Mouse (Mus musculus) embryo, embryonic 9.5 days (tissue): ENCODE results near the gene Alox8.
A peak's percentile ranks its signal among the peaks of the same experiment; 100 is the strongest.

Experiments
- DNase-seq: peaks from one replicate; pipeline ENCODE4 v3.0.0-alpha.2; 2017; ENCODE audit errors: extremely low spot score

The Alox8 gene

DNA sequence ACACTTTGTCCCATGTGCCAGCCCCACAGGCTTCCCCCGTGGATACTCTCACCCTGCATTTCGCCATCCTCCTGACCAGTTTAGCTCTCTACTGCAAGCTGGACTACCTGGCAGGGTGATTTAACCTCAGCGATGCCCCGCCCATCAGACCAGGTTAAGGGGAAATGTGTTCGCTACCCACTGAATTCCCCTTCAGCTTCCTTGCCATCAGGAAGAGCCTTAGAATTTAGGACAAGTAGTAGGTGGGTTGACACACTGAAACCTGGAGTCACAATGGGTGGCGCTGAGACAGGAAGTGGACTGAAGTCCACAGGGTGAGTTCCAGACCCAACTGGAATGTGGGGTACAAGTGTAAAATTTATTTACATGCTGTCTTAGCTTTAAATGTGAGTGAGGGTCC is at the start of gene Alox8:
TSS of gene Alox8 (minus strand) at position 101 of the 400 bp plus-strand sequence.
- DNase-seq: no peak

- no peak for DNase-seq
Observed at GRCm38 (mm10) chr11:69245643-69246042, 48.0 kb upstream of the Alox8 start.

GRCm38 (mm10) chr11:69244911-69245310 is 47.3 kb upstream of the Alox8 start:
- DNase-seq: peak; percentile 49

- DNase-seq: peak; percentile 15
Observed at GRCm38 (mm10) chr11:69236926-69237260, 39.2 kb upstream of the Alox8 start, which contains the start of gene Gucy2e. Gene Gucy2e, minus strand, starts transcription at chr11:69237036.

GRCm38 (mm10) chr11:69236061-69236925 is 38.6 kb upstream of the Alox8 start:
- peak; percentile 31 for DNase-seq

DNA sequence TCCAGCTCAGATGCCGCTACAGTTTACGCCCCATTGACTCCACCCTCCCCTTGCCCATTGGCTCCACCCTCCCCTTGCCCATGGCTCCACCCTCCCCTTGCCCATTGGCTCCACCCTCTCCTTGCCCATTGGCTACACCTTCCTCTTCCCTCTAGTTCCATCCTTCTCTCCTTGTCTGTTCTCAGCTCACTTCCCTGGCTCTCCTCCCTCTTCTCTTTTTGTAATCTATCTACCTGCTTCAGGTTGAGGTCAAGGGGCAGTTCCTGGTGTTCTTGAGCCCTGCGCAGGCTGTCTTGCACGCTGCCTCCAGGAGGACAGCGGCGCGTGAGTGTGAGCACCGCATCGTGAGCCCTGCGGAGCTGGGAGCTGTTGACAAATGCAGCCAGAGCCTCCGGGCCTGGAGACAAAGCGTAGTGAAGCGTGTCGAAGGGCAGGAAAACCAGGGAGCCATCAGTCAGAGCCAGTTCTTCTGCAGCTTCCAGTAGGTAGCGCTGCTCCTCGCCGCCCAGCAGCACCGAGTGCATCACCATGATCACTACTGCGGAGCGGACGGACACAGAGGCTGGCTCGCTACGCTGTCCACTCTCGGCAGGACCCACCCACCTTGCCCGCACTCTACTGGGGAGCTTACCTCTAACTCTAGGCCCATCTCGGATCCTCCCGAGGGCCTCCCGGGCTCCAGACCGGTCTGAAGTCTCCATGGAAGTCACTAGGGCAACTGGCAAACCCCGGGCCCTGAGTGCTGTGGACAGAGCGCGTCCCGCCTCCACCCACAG is 37.8 kb upstream of the Alox8 start:
- peak; percentile 90 for DNase-seq

DNA sequence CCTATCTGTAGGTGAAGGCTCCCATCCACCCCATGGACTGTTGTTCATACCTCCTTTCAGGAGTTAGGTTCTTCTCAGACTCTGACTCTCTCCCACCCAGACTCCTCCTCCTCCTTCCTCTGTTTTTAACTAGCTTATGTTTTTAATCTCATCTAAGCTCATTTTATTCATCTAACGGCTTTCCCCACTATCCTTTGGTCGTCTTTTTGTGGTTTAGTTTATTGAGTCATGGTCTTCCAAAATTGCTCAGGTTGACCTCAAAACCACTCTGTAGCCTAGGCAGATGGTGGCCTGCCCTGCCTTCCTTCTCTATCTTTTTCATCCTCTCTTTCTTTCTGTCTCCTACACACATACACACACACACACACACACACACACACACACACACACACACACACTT is 35.5 kb upstream of the Alox8 start:
- DNase-seq: no peak

DNA sequence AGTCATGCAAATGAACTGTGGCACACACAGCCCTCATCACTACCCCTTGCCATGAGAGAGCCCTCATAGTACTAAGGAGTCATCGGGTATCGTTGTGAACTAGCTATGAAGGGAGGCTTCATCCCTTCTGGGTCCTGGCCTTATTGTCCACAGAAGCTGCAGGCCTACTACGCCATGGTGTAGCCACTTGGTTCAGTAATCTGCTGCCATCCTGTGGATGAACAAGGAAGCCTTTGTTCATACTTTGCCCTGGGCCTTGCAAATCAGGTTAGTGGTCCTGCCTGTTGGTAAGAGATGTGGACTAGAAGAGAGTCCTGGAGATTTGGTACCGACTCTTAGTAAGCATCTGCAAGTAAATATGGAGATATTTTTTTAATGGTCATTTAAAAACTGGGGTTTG is 32.8 kb upstream of the Alox8 start:
- DNase-seq: no peak

- no peak for DNase-seq
Observed at GRCm38 (mm10) chr11:69225715-69226114, 28.1 kb upstream of the Alox8 start.

DNA sequence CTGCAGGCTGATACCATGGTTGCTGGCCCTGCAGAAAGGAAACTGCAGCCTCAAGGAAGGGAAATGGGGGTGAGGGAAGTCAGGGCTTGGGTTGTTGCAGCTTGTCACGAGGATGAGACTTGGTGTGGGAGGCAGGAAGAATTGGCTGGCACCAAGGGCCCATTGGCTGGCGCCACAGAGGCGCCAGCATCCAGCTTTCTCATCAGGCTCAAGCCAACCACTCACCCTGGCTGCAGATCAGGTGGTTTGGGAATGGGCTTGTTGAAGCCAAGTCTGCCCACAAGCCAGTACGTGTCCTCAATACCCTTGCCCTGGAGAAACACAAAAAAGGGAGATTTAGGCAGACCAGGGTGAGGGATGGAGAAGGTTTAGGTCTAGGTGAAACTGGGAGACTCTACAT is 25.5 kb upstream of the Alox8 start:
- no peak for DNase-seq

DNA sequence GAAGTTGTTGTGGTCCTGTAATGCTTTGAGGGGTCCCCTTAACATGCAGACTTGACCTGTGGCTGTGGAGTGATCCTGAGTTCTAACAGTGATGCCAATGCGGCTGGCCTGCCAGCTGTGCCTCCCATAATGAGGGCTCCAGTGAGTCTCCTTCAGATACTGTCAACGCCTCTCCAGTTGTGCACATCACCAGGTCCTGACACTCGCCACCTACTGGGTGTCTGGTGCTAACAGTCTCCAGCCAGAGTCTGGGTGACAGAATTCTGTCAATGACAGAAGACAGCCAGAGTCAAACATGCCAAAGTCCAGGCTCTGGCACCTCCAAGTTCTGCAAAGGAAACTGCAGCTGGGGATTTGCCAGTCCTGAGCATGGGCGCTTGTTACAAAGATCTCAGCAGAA is 23.4 kb upstream of the Alox8 start:
- DNase-seq: no peak

- no peak for DNase-seq
Observed at GRCm38 (mm10) chr11:69218661-69219060, 21.0 kb upstream of the Alox8 start.

DNA sequence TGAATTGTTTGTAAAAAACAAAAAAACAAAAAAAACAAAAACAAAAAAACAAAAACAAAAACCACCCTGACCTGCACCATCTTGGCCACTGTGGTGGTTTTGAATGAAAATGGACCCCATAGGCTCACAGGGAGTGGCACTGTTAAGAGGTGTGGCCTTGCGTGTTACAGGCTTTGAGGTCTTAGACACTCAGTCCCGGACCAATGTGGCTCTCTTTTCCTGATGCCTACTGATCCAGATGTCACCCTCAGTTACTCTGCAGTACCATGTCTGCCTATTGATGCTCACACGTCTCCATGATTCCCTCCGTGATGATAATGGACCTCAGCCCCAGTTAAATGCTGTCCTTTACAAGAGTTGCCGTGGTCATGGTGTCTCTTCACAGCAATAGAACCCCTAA is 19.8 kb upstream of the Alox8 start:
- no peak for DNase-seq

DNA sequence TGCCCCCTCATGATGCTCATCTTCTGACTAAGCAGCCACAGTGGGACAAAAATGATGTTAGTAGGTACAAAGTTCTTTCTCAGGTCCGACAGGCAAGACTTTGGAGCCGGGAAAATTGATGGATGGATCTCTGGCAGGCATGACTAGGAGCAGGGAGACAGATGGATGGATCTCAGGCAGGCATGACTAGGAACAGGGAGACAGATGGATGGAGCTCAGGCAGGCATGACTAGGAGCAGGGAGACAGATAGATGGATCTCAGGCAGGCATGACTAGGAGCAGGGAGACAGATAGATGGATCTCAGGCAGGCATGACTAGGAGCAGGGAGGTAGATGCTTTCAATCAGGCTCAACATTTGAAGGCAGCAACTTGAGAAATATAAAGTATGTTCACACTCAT is 13.8 kb upstream of the Alox8 start:
- no peak for DNase-seq

DNA sequence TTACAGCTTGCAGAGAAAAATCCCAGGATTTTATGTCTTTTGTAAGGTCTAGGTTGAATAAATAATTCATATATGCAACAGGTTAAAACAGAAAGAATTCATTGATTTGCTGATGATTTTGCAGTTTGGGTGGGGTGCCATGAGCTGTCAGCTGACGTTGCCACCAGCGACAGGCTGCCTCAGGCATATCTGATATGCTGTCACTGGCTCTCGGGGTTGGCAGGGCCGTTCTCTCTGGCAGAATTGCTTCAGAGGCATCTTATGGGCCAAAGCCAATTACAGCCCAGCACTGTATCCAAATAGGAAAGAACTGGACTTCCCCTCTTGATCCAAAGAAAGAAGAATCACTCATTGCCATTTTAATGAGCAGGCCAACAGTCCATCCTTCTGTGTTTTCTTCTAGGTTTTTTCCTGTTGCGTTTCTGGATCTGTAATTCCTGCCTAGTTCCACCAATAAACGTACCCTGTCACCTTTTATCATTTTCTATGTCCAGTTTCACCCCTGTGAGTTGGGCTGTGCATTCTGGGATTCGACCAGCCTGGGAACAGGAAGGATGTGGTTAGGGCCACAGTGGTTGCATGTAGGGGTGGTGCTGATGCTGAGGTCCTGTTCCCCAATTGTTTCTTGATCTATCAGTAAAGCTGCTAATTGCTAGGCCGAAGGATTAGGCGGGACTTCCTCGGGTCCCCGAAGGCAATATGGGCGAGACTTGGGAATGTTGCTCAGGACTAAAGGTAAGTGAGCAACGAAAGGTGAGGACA is 5.0 kb upstream of the Alox8 start:
- no peak for DNase-seq

DNA sequence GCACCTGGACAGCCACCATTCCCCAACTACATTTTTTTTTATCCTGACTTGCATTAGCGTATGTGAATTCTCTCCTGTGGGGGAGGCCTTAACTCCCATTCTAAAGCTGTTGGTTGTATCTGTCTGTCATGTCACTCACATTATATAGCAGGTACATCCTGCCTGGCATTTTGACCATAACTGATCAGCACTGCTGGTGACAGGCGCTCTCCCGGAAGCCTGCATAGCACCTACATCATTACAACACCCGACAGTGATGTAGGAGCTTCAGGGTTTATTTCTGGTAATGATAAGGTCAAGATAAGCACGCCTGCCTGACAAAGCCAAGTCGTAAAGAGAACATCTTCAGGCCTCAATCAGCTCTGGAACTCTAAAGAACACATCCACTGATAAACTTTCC is 2.6 kb upstream of the Alox8 start:
- no peak for DNase-seq

- no peak for DNase-seq
Observed at GRCm38 (mm10) chr11:69199251-69199650, 1.6 kb upstream of the Alox8 start.

GRCm38 (mm10) chr11:69197194-69197593 is 449 bp downstream of the Alox8 start:
- peak; percentile 9 for DNase-seq

DNA sequence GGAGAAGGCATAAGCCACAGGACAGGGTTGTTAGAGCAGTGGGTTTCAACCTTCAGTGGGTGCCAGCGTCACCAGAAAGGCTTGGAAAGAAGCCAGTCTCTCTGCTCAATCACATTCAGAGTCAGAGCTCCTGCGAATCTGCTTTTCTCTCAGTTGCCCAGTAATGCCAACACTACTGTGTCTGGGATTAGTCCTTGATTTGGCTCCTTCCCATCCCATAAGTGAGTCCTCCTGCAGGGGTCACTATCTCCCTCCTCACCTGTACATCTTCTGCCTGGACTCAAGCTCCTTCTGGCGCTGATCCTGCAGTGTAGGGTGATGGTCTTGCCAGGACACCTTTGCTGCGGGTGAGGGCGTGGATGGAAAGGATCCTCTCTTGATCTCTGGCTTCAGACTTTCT is 877 bp downstream of the Alox8 start:
- peak; percentile 9 for DNase-seq

DNA sequence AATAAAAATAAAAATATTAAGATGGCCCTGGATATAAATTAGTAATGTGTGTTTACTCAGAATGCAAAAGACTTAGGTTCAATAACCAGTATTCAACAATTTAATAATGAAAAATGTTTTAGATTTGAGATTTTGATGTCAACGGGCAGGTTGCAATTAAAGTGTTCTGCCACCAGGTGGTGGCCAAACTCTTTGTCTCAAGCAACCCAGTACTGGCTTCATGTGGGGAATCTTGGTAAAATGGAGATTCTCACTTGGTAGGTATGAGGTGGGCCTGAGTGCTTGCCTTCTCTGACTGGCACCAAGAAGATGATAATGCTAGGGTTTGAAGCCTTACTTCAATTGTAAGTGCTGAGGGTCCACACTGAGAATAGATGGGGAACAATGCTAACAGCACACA is 4.8 kb downstream of the Alox8 start:
- DNase-seq: peak; percentile 21

DNA sequence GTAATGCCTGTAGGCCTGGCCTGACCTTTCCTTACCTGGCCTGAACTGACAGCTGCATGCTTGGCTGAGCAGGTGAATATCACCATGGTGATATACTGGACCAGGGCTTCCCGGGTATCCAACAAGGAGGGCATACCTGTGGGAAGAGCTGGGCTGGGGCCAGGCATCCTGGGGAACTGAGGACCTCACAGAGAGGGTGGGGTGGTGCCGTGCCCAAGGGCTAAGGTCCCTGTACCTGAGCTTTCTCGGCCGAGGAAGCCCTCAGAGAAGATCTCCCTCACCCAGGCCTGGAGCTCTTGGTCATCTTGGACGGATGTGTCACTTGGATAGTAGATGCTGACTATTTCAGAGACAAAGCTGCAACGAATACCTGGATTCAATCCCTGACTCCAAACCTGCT is 11.7 kb downstream of the Alox8 start:
- no peak for DNase-seq

DNA sequence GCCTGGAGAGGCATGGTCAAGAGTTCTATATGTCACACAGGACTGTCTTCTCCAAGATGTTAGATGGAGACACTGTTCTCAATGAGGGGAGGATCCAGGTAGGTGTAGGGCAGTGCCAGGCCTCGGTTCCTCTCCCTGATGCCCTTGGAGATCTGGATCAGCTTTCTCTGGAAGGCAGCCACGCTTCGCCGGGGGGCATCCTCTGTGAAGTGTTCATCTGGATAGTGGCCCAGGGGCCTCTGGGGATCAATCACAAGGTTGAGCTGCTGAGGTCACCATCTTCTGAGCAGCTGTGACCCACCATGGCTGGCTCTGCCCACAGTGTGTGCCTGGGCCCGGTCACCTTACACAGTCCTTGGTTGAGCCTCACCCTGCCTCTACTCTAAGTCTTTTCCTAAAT is 12.6 kb downstream of the Alox8 start:
- no peak for DNase-seq
